Mouse (Mus musculus) ES-Bruce4 (cell line): ENCODE measurements around the gene Baz2a. TPM values are rescaled to one million over a fixed set of nuclear protein-coding genes. Genes with fewer than 3 reads are reported as not detected.
A peak's percentile ranks its signal among the peaks of the same experiment; 100 is the strongest.

Experiments
- H3K27ac ChIP-seq: 2 replicates; pipeline ENCODE4 v1.5.1; 2012; ENCODE audit warnings: low read length, inconsistent platforms; ENCODE audit not compliant: insufficient read depth
- H3K27me3 ChIP-seq: 2 replicates; pipeline ENCODE4 v1.6.1; 2012; ENCODE audit warnings: mild to moderate bottlenecking, low read length, inconsistent platforms; ENCODE audit not compliant: control insufficient read depth, poor library complexity, insufficient read depth, severe bottlenecking
- H3K36me3 ChIP-seq: 2 replicates; pipeline ENCODE4 v1.6.1; 2012; ENCODE audit warnings: inconsistent platforms, mild to moderate bottlenecking, low read length, moderate library complexity; ENCODE audit not compliant: control insufficient read depth, poor library complexity, insufficient read depth, severe bottlenecking
- H3K4me1 ChIP-seq: one replicate; pipeline ENCODE4 v1.8.1; 2011; ENCODE audit warnings: low read length; ENCODE audit not compliant: control insufficient read depth, insufficient read depth
- H3K4me3 ChIP-seq: 2 replicates; pipeline ENCODE4 v1.5.1; 2011; ENCODE audit warnings: low read depth, mild to moderate bottlenecking, low read length
- H3K9ac ChIP-seq: 2 replicates; pipeline ENCODE4 v1.6.1; 2012; ENCODE audit warnings: low read depth, mild to moderate bottlenecking, inconsistent platforms; ENCODE audit not compliant: poor library complexity, severe bottlenecking
- H3K9me3 ChIP-seq: replicated peaks from 2 replicates; pipeline ENCODE4 v1.6.1; 2012; ENCODE audit warnings: mild to moderate bottlenecking, low read length, inconsistent platforms; ENCODE audit not compliant: control insufficient read depth, poor library complexity, insufficient read depth, severe bottlenecking
- CTCF ChIP-seq: IDR thresholded peaks from one replicate; pipeline ENCODE4 v1.8.1; 2011; ENCODE audit warnings: low read depth, low read length
- EP300 ChIP-seq: IDR thresholded peaks from 2 replicates; pipeline ENCODE4 v1.6.1; 2011; ENCODE audit warnings: low read depth, low read length; ENCODE audit not compliant: insufficient read depth
- POLR2A ChIP-seq: IDR thresholded peaks from one replicate; pipeline ENCODE4 v1.8.1; 2011; ENCODE audit warnings: low read length; ENCODE audit not compliant: insufficient read depth
- polyA plus RNA-seq: library from polyadenylated mRNA; stranded (reverse); fragments of >200 nt; gene quantifications from 2 replicates; pipeline ENCODE4 v1.2.4, GENCODE M21; 2011; ENCODE audit warnings: low read depth; ENCODE audit not compliant: missing spikeins, insufficient read depth, insufficient read length

Baz2a gene
- polyA plus RNA-seq, 1 experiment = 166 TPM

DNA sequence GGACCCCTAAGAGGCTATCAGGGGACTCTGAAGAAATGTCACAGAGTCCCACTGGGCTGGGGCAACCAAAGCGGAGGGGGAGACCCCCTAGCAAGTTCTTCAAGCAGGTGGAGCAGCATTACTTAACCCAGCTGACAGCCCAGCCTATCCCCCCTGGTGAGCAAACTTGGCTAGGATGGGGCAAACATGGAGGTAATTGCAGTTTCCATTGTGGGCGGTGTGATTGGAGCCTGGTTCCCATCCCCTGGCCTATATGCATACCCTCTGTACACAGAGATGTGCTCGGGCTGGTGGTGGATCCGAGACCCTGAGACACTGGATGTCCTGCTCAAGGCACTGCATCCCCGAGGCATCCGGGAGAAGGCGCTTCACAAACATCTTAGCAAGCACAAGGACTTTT lies 32.5 kb downstream of the Baz2a start:
- Histone ChIP-seq H3K36me3 (peaks cover 90% of the 10 kb centered on the region), H3K4me3 (no peak overlapping the region), H3K4me1 (peaks cover 4% of the 10 kb centered on the region), H3K27me3 (no peaks in the 10 kb centered on the region), H3K27ac (no peak overlapping the region), H3K9ac (no peak overlapping the region), H3K9me3 (no peaks in the 10 kb centered on the region)
- TF ChIP-seq EP300 (no peak), POLR2A (no peak), CTCF (no peak)

DNA sequence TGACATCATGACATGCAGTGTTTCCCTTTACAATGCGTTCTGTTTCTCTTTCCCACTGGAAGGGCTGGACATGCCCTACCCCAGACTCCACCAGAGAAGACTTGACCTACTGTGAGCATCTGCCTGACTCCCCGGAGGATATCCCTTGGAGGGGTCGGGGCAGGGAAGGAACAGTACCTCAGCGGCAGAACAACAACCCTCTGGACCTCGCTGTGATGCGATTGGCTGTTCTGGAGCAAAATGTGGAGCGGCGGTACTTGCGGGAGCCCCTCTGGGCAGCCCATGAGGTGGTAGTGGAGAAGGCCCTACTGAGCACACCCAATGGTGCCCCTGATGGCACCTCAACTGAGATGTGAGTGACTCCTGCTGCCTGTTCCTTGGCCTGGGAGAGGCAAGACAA lies 33.5 kb downstream of the Baz2a start:
- TF ChIP-seq CTCF = no peak
- TF ChIP-seq POLR2A = no peak
- TF ChIP-seq EP300 = no peak
- Histone ChIP-seq H3K9ac (no peak overlapping the region), H3K9me3 (no peaks in the 10 kb centered on the region), H3K36me3 (peaks cover 83% of the 10 kb centered on the region), H3K27me3 (no peaks in the 10 kb centered on the region), H3K4me3 (no peak overlapping the region), H3K4me1 (peaks cover 4% of the 10 kb centered on the region), H3K27ac (no peak overlapping the region)

DNA sequence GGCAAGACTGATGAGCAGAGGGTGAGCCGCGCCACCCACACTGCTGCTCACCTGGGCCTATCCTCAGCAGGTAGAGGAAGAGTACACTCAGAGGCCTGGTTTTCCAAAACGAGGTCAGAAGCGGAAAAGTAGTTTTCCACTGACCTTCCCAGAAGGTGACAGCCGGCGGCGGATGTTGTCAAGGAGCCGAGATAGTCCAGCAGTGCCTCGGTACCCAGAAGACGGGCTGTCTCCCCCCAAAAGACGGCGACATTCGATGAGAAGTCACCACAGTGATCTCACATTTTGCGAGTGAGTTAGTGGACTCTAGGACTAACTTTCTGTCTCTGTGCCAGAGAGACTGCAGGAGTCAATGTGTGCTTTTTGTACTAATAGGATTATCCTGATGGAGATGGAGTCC lies 34.6 kb downstream of the Baz2a start:
- Histone ChIP-seq H3K9me3 (no peaks in the 10 kb centered on the region), H3K4me1 (peaks cover 4% of the 10 kb centered on the region), H3K36me3 (peaks cover 80% of the 10 kb centered on the region), H3K27ac (0 out of 2 replicates have a peak overlapping the region, but pooled peaks have one; percentile 16), H3K27me3 (no peaks in the 10 kb centered on the region), H3K4me3 (no peak overlapping the region), H3K9ac (no peak overlapping the region)
- no peak for TF ChIP-seq EP300
- no peak for TF ChIP-seq POLR2A
- TF ChIP-seq CTCF = no peak

DNA sequence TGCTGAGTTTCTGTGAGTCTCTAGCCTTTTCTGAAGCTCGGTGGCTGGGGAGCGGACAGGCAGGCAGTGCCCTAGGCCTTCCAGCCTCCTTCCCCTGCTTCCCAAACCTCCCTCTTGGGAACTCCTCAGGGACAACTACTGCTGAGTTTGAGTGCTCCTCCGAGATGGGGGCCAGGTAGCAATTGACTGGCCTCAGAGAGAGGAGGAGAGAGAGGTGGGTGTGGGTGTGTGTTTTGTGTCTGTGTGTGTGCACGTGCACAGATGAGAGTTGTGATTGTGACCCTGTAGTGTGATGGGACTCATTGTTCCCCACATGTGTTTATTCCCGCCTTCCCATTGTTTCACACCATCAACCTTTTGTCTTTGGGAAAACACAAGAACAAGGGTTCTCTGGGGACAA lies 36.1 kb downstream of the Baz2a start:
- Histone ChIP-seq H3K9me3 (no peaks in the 10 kb centered on the region), H3K36me3 (peaks cover 68% of the 10 kb centered on the region), H3K4me1 (peaks cover 4% of the 10 kb centered on the region), H3K27me3 (no peaks in the 10 kb centered on the region), H3K4me3 (no peak overlapping the region), H3K9ac (no peak overlapping the region), H3K27ac (no peak overlapping the region)
- TF ChIP-seq POLR2A = no peak
- TF ChIP-seq EP300 = no peak
- no peak for TF ChIP-seq CTCF

DNA sequence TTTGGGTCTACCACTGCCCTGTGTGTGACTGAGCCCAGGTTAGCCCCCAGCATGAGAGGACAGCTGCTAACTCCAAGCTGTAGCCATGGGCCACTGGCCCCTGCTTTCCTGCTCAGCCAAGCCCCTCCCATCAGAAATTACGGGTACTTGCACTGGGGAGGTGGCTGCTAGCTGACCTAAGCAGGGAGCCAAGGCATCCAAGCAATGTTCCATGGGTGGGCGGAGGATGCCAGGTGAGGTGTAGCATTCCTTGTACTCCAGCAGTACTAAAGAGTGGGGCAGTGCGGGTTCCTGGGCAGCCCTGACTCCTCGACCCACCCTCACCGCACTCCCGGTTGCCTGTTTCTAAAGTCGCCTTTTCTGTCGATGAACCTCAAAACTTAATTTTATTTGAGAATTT lies 36.8 kb downstream of the Baz2a start:
- Histone ChIP-seq H3K27ac (no peak overlapping the region), H3K9ac (no peak overlapping the region), H3K4me3 (no peak overlapping the region), H3K27me3 (no peaks in the 10 kb centered on the region), H3K9me3 (no peaks in the 10 kb centered on the region), H3K4me1 (peaks cover 4% of the 10 kb centered on the region), H3K36me3 (peaks cover 61% of the 10 kb centered on the region)
- TF ChIP-seq POLR2A (no peak), EP300 (no peak), CTCF (no peak)

DNA sequence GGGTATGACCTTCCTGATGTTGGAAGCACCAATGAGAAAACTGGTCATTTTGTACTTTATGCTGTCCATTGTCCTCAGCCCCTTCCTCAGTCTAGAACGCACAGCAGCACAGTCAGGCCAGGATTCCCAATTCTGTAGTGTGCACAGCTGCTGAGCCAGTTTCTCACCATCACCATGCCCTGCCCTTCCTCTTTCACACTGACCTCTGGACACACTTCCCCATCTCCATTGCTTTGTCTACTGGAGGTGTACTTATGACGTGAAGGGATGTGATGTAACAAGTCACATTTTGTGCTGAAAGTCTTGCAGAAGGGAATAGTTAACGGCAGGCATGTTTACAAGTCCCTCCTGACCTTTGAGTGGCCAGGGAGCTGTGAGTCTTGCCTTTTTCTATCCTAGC lies 39.9 kb downstream of the Baz2a start:
- Histone ChIP-seq H3K27ac (no peak overlapping the region), H3K4me1 (peaks cover 4% of the 10 kb centered on the region), H3K27me3 (no peaks in the 10 kb centered on the region), H3K36me3 (peaks cover 30% of the 10 kb centered on the region), H3K9me3 (no peaks in the 10 kb centered on the region), H3K4me3 (no peak overlapping the region), H3K9ac (no peak overlapping the region)
- TF ChIP-seq POLR2A (no peak), CTCF (no peak), EP300 (no peak)
